Mouse (Mus musculus) cerebellum, adult 2 months (tissue): ENCODE measurements around the gene Bsg.

Source experiments
- CTCF ChIP-seq: fragments of 200-500 bp; IDR thresholded peaks from 2 replicates; pipeline ENCODE4 v1.5.1; 2011; ENCODE audit warnings: low read depth, mild to moderate bottlenecking, control low read depth, low read length, moderate library complexity, borderline replicate concordance; ENCODE audit not compliant: insufficient read depth
- POLR2A ChIP-seq: fragments of 200-500 bp; IDR thresholded peaks from 2 replicates; pipeline ENCODE4 v1.6.1; 2011; ENCODE audit warnings: low read length, control low read depth, borderline replicate concordance; ENCODE audit not compliant: insufficient read depth

GRCm38 (mm10) chr10:79721089-79721488 is 16.8 kb downstream of the Bsg start:
- TF ChIP-seq POLR2A (no peak), CTCF (no peak)
